Mouse (Mus musculus): ENCODE data around the gene Cela2a.

- TF ChIP-seq CTCF (IDR thresholded peaks at IDR 0.05; ENCODE audit: low read depth, low read length) (no peak), GATA1 (IDR thresholded peaks at IDR 0.05; ENCODE audit: borderline replicate concordance, low read length) (no peak), TAL1 (conservative IDR thresholded peaks at IDR 0.05; ENCODE audit: low read depth, low read length) (no peak), GATA2 (IDR thresholded peaks at IDR 0.05; ENCODE audit: borderline replicate concordance, low read depth, low read length) (no peak), POLR2AphosphoS5 (IDR thresholded peaks at IDR 0.05; ENCODE audit: insufficient replicate concordance, low read depth, low read length) (no peak)
Observed at GRCm38 (mm10) chr4:141792554-141793281, 33.2 kb downstream of the Cela2a start.
